ENCODE assay signal across 9 mouse cellular contexts in genomic region chr15:92052133-92052463, GRCm38 (mm10). TPM values are rescaled to one million over a fixed set of nuclear protein-coding genes. Genes with fewer than 3 reads are reported as not detected.
DNase-seq lines count a peak whose midpoint lies in the region; ATAC-seq and TF ChIP-seq lines count a peak whose summit lies in the region.
"Had no signal": no experiment of that assay in that cellular context is flagged by ENCODE, and none has a peak within 500 bp of the region (broad histone marks: within the 10 kb centered on the region; RNA-seq: fewer than 3 reads in every experiment).

No protein-coding gene starts in this region.

- peak overlapping the region; percentile 47; the same call in 1 of the 2 replicates for H3K4me3 ChIP-seq in lung, embryonic 14.5 days (ENCODE audit: low read depth, low read length)
- H3K4me3 ChIP-seq in forebrain, embryonic 14.5 days (ENCODE audit: low read depth, low read length): peak overlapping the region; percentile 59
- H3K4me3 ChIP-seq in stomach, embryonic 14.5 days (ENCODE audit: low read depth, low read length): peak overlapping the region; percentile 49; the same call in 1 of the 2 replicates

- H3K9ac ChIP-seq in lung, embryonic 14.5 days: no peak overlapping the region
- peak overlapping the region; percentile 71 for H3K9ac ChIP-seq in forebrain, embryonic 14.5 days (ENCODE audit: low read length)
- H3K9ac ChIP-seq in stomach, embryonic 14.5 days (replicated peaks; ENCODE audit: low read depth, low read length): no peak overlapping the region

- no peak for ATAC-seq in lung, embryonic 14.5 days (ENCODE audit: insufficient read depth)
- ATAC-seq in forebrain, embryonic 14.5 days: peak; percentile 49
- no peak for ATAC-seq in stomach, embryonic 14.5 days (ENCODE audit: insufficient number of reproducible peaks, insufficient read depth, low FRiP score, low read depth)
- ATAC-seq: Patski had no signal

- TF ChIP-seq CTCF in lung, embryonic 14.5 days (IDR thresholded peaks at IDR 0.05; ENCODE audit: low read depth): no peak

- intact Hi-C loops in left cerebral cortex, postnatal 10 days (cut with DNase I): loop anchor here (5.0 kb wide), 2 partner anchors 85 to 110 kb away; no protein-coding TSS in a partner anchor

- H3K9me3 ChIP-seq in lung, embryonic 14.5 days (ENCODE audit: low read depth, low read length): no peaks in the 10 kb centered on the region
- no peaks in the 10 kb centered on the region for H3K9me3 ChIP-seq in forebrain, embryonic 14.5 days (replicated peaks; ENCODE audit: control insufficient read depth, low read length)
- H3K9me3 ChIP-seq in stomach, embryonic 14.5 days (ENCODE audit: control insufficient read depth, low read depth, low read length): no peaks in the 10 kb centered on the region

- H3K4me2 ChIP-seq in lung, embryonic 14.5 days: peak overlapping the region; percentile 96
- peak overlapping the region; percentile 98 for H3K4me2 ChIP-seq in forebrain, embryonic 14.5 days (ENCODE audit: low read length)
- H3K4me2 ChIP-seq in stomach, embryonic 14.5 days (replicated peaks; ENCODE audit: low read depth, low read length): peak overlapping the region; percentile 97

- peaks cover 16% of the 10 kb centered on the region for H3K27me3 ChIP-seq in lung, embryonic 14.5 days (ENCODE audit: insufficient read depth, low read length)
- no peaks in the 10 kb centered on the region for H3K27me3 ChIP-seq in forebrain, embryonic 14.5 days (replicated peaks; ENCODE audit: control insufficient read depth, insufficient read depth, low read length)
- no peaks in the 10 kb centered on the region for H3K27me3 ChIP-seq in stomach, embryonic 14.5 days (ENCODE audit: control insufficient read depth, insufficient read depth, low read length)

- H3K4me1 ChIP-seq in lung, embryonic 14.5 days (ENCODE audit: insufficient read depth): no peaks in the 10 kb centered on the region
- peaks cover 5% of the 10 kb centered on the region for H3K4me1 ChIP-seq in forebrain, embryonic 14.5 days (ENCODE audit: control insufficient read depth, insufficient read depth, low read length)
- H3K4me1 ChIP-seq in stomach, embryonic 14.5 days (ENCODE audit: control insufficient read depth, insufficient read depth, low read length): no peaks in the 10 kb centered on the region

- H3K36me3 ChIP-seq in lung, embryonic 14.5 days (ENCODE audit: insufficient read depth): no peaks in the 10 kb centered on the region
- H3K36me3 ChIP-seq in forebrain, embryonic 14.5 days (ENCODE audit: control insufficient read depth, insufficient read depth, low read length): no peaks in the 10 kb centered on the region
- no peaks in the 10 kb centered on the region for H3K36me3 ChIP-seq in stomach, embryonic 14.5 days (ENCODE audit: control insufficient read depth, insufficient read depth, low read length)

- no peak overlapping the region for H3K27ac ChIP-seq in lung, embryonic 14.5 days (ENCODE audit: low read depth)
- peak overlapping the region; percentile 68 for H3K27ac ChIP-seq in forebrain, embryonic 14.5 days (ENCODE audit: low read depth, low read length)
- no peak overlapping the region for H3K27ac ChIP-seq in stomach, embryonic 14.5 days (ENCODE audit: low read length)

- WGBS in lung, embryonic 14.5 days: 21% methylated on average over 4 of the region's 4 CpGs
- WGBS in forebrain, embryonic 14.5 days: 14% methylated on average over 4 of the region's 4 CpGs
- 15% methylated on average over 4 of the region's 4 CpGs for WGBS in stomach, embryonic 14.5 days

- DNase-seq in lung, embryonic 14.5 days: no peak
- DNase-seq in lung, postnatal 4 days: no peak
- DNase-seq in forebrain, embryonic 14.5 days (ENCODE audit: low spot score): peak; percentile 51
- peak; percentile 45 to 47 for DNase-seq in left cerebral cortex, postnatal 10 days (ENCODE audit: extremely low spot score in 1 of 2, low spot score in 2 of 2)
- no peak for DNase-seq in spleen, postnatal 4 days (ENCODE audit: low spot score in 2 of 2)
- DNase-seq in cerebellum, adult 8-10 months: no peak
- DNase-seq: kidney, adult 8-10 months had no signal

RNA-seq across cellular contexts. Expression of gene Cntn1, which starts 1.1 kb away (rescaled TPM):
- polyA plus RNA-seq in lung, embryonic 14.5 days (2014; fragmentation: Nextera tagmentation; extraction: Ambion mirVana): 0.51 and 0.84 TPM in 2 replicates
- 23.4 and 32.5 TPM in 2 replicates for polyA plus RNA-seq in forebrain, embryonic 14.5 days (2014; fragmentation: Nextera tagmentation; extraction: Ambion mirVana)
- 100 to 1,000 TPM; 464 to 479 TPM for total RNA-seq in left cerebral cortex, postnatal 10 days (2021)
- polyA plus RNA-seq in stomach, embryonic 14.5 days (2014; fragmentation: Nextera tagmentation; extraction: Ambion mirVana): 2.9 and 3.5 TPM in 2 replicates
- polyA plus RNA-seq: Patski had no signal

Comparison
In these comparisons a context has a peak if more than half of its experiments do, and no peak if none do; other contexts are left out.
1. DNase-seq: peak in forebrain, embryonic 14.5 days (single experiment) and left cerebral cortex, postnatal 10 days (2 of 2); none in lung, embryonic 14.5 days (single experiment), lung, postnatal 4 days (0 of 2), spleen, postnatal 4 days (0 of 2) and cerebellum, adult 8-10 months (single experiment).
2. Peak in every context shown above with its lines, with median percentiles within 50 percentile points of each other: H3K4me2 ChIP-seq and H3K4me3 ChIP-seq.